8 mouse cellular contexts compared by ENCODE assay signal in genomic region chr3:108838980-108839379, GRCm38 (mm10). TPM values are rescaled to one million over a fixed set of nuclear protein-coding genes. Genes with fewer than 3 reads are reported as not detected.
DNase-seq lines count a peak whose midpoint lies in the region; ATAC-seq and TF ChIP-seq lines count a peak whose summit lies in the region.

No protein-coding gene starts in this region.

- TF ChIP-seq CTCF in lung, postnatal 0 days (IDR thresholded peaks at IDR 0.05), result no peak
- no peak for TF ChIP-seq CTCF in liver, embryonic 14.5 days (IDR thresholded peaks at IDR 0.05; ENCODE audit: low read depth)

- H3K9me3 ChIP-seq in erythroblast, embryonic 14.5 days (ENCODE audit: control insufficient read depth, low read length), result no peaks in the 10 kb centered on the region
- no peaks in the 10 kb centered on the region for H3K9me3 ChIP-seq in lung, postnatal 0 days (ENCODE audit: low read length)
- no peaks in the 10 kb centered on the region for H3K9me3 ChIP-seq in liver, embryonic 14.5 days (ENCODE audit: control insufficient read depth, low read length)
- H3K9me3 ChIP-seq in stomach, embryonic 15.5 days, result no peaks in the 10 kb centered on the region

- TF ChIP-seq EP300 in lung, postnatal 0 days (IDR thresholded peaks at IDR 0.05), result no peak
- TF ChIP-seq EP300 in liver, embryonic 14.5 days (IDR thresholded peaks at IDR 0.05; ENCODE audit: low read depth), result peak; percentile 56; the same call in 1 of the 2 replicates

- H3K36me3 ChIP-seq in erythroblast, embryonic 14.5 days (ENCODE audit: control insufficient read depth), result peaks cover 16% of the 10 kb centered on the region
- no peaks in the 10 kb centered on the region for H3K36me3 ChIP-seq in lung, postnatal 0 days (ENCODE audit: insufficient read depth, low read length)
- 0 out of 2 replicates have a peak, but pooled peaks cover 2% of the 10 kb centered on the region for H3K36me3 ChIP-seq in liver, embryonic 14.5 days (replicated peaks; ENCODE audit: control insufficient read depth, insufficient read depth, low read depth)
- no peaks in the 10 kb centered on the region; the same call in none of the 2 replicates for H3K36me3 ChIP-seq in stomach, embryonic 15.5 days

- H3K27me3 ChIP-seq in erythroblast, embryonic 14.5 days (ENCODE audit: control insufficient read depth), result peaks cover 1% of the 10 kb centered on the region
- H3K27me3 ChIP-seq in lung, postnatal 0 days (replicated peaks; ENCODE audit: insufficient read depth, low read length), result no peaks in the 10 kb centered on the region
- no peaks in the 10 kb centered on the region for H3K27me3 ChIP-seq in liver, embryonic 14.5 days (ENCODE audit: control insufficient read depth, insufficient read depth, low read length)
- no peaks in the 10 kb centered on the region for H3K27me3 ChIP-seq in stomach, embryonic 15.5 days (replicated peaks)

- no peak for ATAC-seq in erythroblast, adult 5-6 weeks (replicated peaks; ENCODE audit: low FRiP score, poor library complexity, severe bottlenecking)
- ATAC-seq in lung, postnatal 0 days, result no peak
- ATAC-seq in liver, embryonic 14.5 days (ENCODE audit: insufficient read depth), result no peak
- ATAC-seq in stomach, embryonic 15.5 days (ENCODE audit: insufficient read depth, low FRiP score, low read depth), result no peak
- ATAC-seq in frontal cortex, adult (ENCODE audit: low TSS enrichment), result no peak

- H3K4me1 ChIP-seq in erythroblast, embryonic 14.5 days (ENCODE audit: control insufficient read depth), result peaks cover 34% of the 10 kb centered on the region
- peaks cover 5% of the 10 kb centered on the region; the same call in 1 of the 2 replicates for H3K4me1 ChIP-seq in lung, postnatal 0 days (ENCODE audit: insufficient read depth, low read depth, low read length)
- peaks cover 13 to 17% of the 10 kb centered on the region in 2 experiments for H3K4me1 ChIP-seq in liver, embryonic 14.5 days (replicated peaks; ENCODE audit: control insufficient read depth in 2 of 2, insufficient read depth in 2 of 2, low read length in 1 of 2)
- peaks cover 10% of the 10 kb centered on the region; the same call in 1 of the 2 replicates for H3K4me1 ChIP-seq in stomach, embryonic 15.5 days

- H3K4me2 ChIP-seq in lung, postnatal 0 days (replicated peaks; ENCODE audit: low read depth, low read length), result peak overlapping the region; percentile 66
- peak overlapping the region; percentile 84 for H3K4me2 ChIP-seq in liver, embryonic 14.5 days (ENCODE audit: low read depth)
- H3K4me2 ChIP-seq in stomach, embryonic 15.5 days, result peak overlapping the region; percentile 60

- WGBS in lung, postnatal 0 days, result 73% methylated on average over 7 of the region's 7 CpGs
- 29% methylated on average over 7 of the region's 7 CpGs for WGBS in liver, embryonic 14.5 days (ENCODE audit: insufficient replicate concordance)
- WGBS in stomach, embryonic 15.5 days, result 73% methylated on average over 7 of the region's 7 CpGs

- H3K4me3 ChIP-seq in erythroblast, embryonic 14.5 days (replicated peaks), result peak overlapping the region; percentile 88
- H3K4me3 ChIP-seq in lung, postnatal 0 days (ENCODE audit: low read depth, low read length), result peak overlapping the region; percentile 75; the same call in 1 of the 2 replicates
- peak overlapping the region; percentile 22 to 84 for H3K4me3 ChIP-seq in liver, embryonic 14.5 days (ENCODE audit: insufficient read depth in 1 of 2, low read depth in 2 of 2, low read length in 2 of 2)
- H3K4me3 ChIP-seq in stomach, embryonic 15.5 days (replicated peaks), result 0 out of 2 replicates have a peak overlapping the region, but pooled peaks have one; percentile 8

- H3K27ac ChIP-seq in lung, postnatal 0 days (ENCODE audit: low read length), result peak overlapping the region; percentile 22; the same call in 1 of the 2 replicates
- H3K27ac ChIP-seq in liver, embryonic 14.5 days, result peak overlapping the region; percentile 11
- H3K27ac ChIP-seq in stomach, embryonic 15.5 days, result no peak overlapping the region

- no peak overlapping the region; the same call in 1 of the 2 replicates for H3K9ac ChIP-seq in lung, postnatal 0 days (replicated peaks; ENCODE audit: low read depth)
- H3K9ac ChIP-seq in liver, embryonic 14.5 days (replicated peaks), result peak overlapping the region; percentile 23; the same call in 1 of the 2 replicates
- H3K9ac ChIP-seq in stomach, embryonic 15.5 days, result no peak overlapping the region

- DNase-seq in lung, postnatal 0 days (ENCODE audit: low spot score), result no peak
- DNase-seq in lung, postnatal 14 days, result no peak
- no peak for DNase-seq in liver, embryonic 14.5 days (ENCODE audit: low read depth in 3 of 3, low spot score in 3 of 3)
- no peak for DNase-seq in lung, postnatal 25 days (ENCODE audit: low spot score)

RNA-seq across cellular contexts. Expression of gene Stxbp3, which starts 1.3 kb away (rescaled TPM):
- 0.14 and 0.74 TPM in 2 replicates for polyA plus RNA-seq in erythroblast, embryonic 14.5 days (2012)
- 15.8 and 25.7 TPM in 2 replicates for total RNA-seq in erythroblast, adult 5-6 weeks (2015; ENCODE audit: low replicate concordance)
- total RNA-seq in erythroblast, adult 5-6 weeks (2017; ENCODE audit: low replicate concordance), result 16.0 and 21.0 TPM in 2 replicates
- polyA plus RNA-seq in lung, postnatal 0 days (2015; fragmentation: Nextera tagmentation; extraction: Ambion mirVana), result 58.1 and 60.6 TPM in 2 replicates
- polyA plus RNA-seq in liver, embryonic 14.5 days (2012; rRNA removed), result 5.9 and 11.6 TPM in 2 replicates
- 16.5 and 18.9 TPM in 2 replicates for polyA plus RNA-seq in liver, embryonic 14.5 days (2014; fragmentation: Nextera tagmentation; extraction: Ambion mirVana)
- 40.3 and 42.2 TPM in 2 replicates for polyA plus RNA-seq in stomach, embryonic 15.5 days (2015; fragmentation: Nextera tagmentation; extraction: Ambion mirVana)

RNA-seq across cellular contexts. Expression of gene Fndc7, which starts 50.8 kb away (rescaled TPM):
- 0.01 TPM in 1 of 2 replicates, not detected in the other for polyA plus RNA-seq in erythroblast, embryonic 14.5 days (2012)
- total RNA-seq in erythroblast, adult 5-6 weeks (2015; ENCODE audit: low replicate concordance), result not detected in 2 replicates
- total RNA-seq in erythroblast, adult 5-6 weeks (2017; ENCODE audit: low replicate concordance), result 0.14 and 1.4 TPM in 2 replicates
- 1.7 and 1.9 TPM in 2 replicates for polyA plus RNA-seq in lung, postnatal 0 days (2015; fragmentation: Nextera tagmentation; extraction: Ambion mirVana)
- not detected in 2 replicates for polyA plus RNA-seq in liver, embryonic 14.5 days (2012; rRNA removed)
- not detected in 2 replicates for polyA plus RNA-seq in liver, embryonic 14.5 days (2014; fragmentation: Nextera tagmentation; extraction: Ambion mirVana)
- 0.08 and 0.14 TPM in 2 replicates for polyA plus RNA-seq in stomach, embryonic 15.5 days (2015; fragmentation: Nextera tagmentation; extraction: Ambion mirVana)

Comparison
In these comparisons a context has a peak if more than half of its experiments do, and no peak if none do; other contexts are left out.
1. H3K4me3 ChIP-seq: peak in every context shown above with its lines; median percentile 88 in erythroblast, embryonic 14.5 days; 75 in lung, postnatal 0 days; 53 in liver, embryonic 14.5 days; 8 in stomach, embryonic 15.5 days.